Mouse (Mus musculus) heart, embryonic 14.5 days (tissue): ENCODE measurements at regions not wholly inside any gene's neighbourhood (a gene's known extent, or its start where the extent isn't known, plus 50 kb on each side); places are given as distances from the start of the nearest gene placed in this dataset.

Experiments used
- ATAC-seq: fragments of 200-750 bp; cut with Nextera tagmentation; 2 replicates; pipeline ENCODE4 v1.8.0; 2017; ENCODE audit warnings: low read depth, moderate TSS enrichment; ENCODE audit not compliant: insufficient number of reproducible peaks, insufficient read depth, low FRiP score
- H3K27ac ChIP-seq, 2 experiments: fragments of 200-500 bp in 1 of 2; fragments of 300-500 bp in 1 of 2; sonication (generic) in 1 of 2; replicated peaks in 1 of 2; 2 replicates each; pipeline ENCODE4 v1.5.1; 2012 to 2014; ENCODE audit warnings: low read depth in 2 of 2, low read length in 2 of 2, control low read depth in 1 of 2, mild to moderate bottlenecking in 1 of 2, mixed read lengths in 1 of 2; ENCODE audit not compliant: control insufficient read depth in 1 of 2, insufficient read depth in 1 of 2
- H3K27me3 ChIP-seq: fragments of 300-500 bp; sonication (generic); 2 replicates; pipeline ENCODE4 v1.6.1; 2014; ENCODE audit warnings: mild to moderate bottlenecking, low read length, control low read depth; ENCODE audit not compliant: control insufficient read depth, insufficient read depth
- H3K36me3 ChIP-seq: fragments of 300-500 bp; sonication (generic); 2 replicates; pipeline ENCODE4 v1.6.1; 2014; ENCODE audit warnings: mild to moderate bottlenecking, control low read depth, low read length, mixed read lengths; ENCODE audit not compliant: control insufficient read depth, insufficient read depth
- H3K4me1 ChIP-seq, 2 experiments: fragments of 200-500 bp in 1 of 2; fragments of 300-500 bp in 1 of 2; sonication (generic) in 1 of 2; 2 replicates each; pipeline ENCODE4 v1.6.1; 2012 to 2014; ENCODE audit warnings: low read length in 2 of 2, control low read depth in 1 of 2, mixed read lengths in 1 of 2; ENCODE audit not compliant: control insufficient read depth in 2 of 2, insufficient read depth in 2 of 2
- H3K4me2 ChIP-seq: fragments of 300-500 bp; sonication (generic); 2 replicates; pipeline ENCODE4 v1.6.1; 2014; ENCODE audit warnings: mild to moderate bottlenecking, low read length
- H3K4me3 ChIP-seq, 2 experiments: fragments of 200-500 bp in 1 of 2; fragments of 300-500 bp in 1 of 2; sonication (generic) in 1 of 2; 2 replicates each; pipeline ENCODE4 v1.5.1; 2012 to 2014; ENCODE audit warnings: low read length in 2 of 2, mild to moderate bottlenecking in 2 of 2, control low read depth in 1 of 2, low read depth in 1 of 2, moderate library complexity in 1 of 2; ENCODE audit not compliant: control insufficient read depth in 1 of 2, insufficient read depth in 1 of 2
- H3K9ac ChIP-seq: fragments of 300-500 bp; sonication (generic); 2 replicates; pipeline ENCODE4 v1.6.1; 2014; ENCODE audit warnings: mild to moderate bottlenecking, low read length
- H3K9me3 ChIP-seq: fragments of 300-500 bp; sonication (generic); 2 replicates; pipeline ENCODE4 v1.6.1; 2016; ENCODE audit warnings: low read length, control low read depth; ENCODE audit not compliant: control insufficient read depth
- WGBS: fragments of 180-500 bp; shearing (Covaris S2); extraction: QIAGEN DNeasy Blood & Tissue Kit; methylation state at CpG from one replicate; pipeline ENCODE4 v1.1.7; 2014; 5-methylcytosine and 5-hydroxymethylcytosine counted together

GRCm38 (mm10) chr2:128521701-128522443 is 69.1 kb upstream of the Spdye4c start:
- Histone ChIP-seq H3K36me3 (no peaks in the 10 kb centered on the region), H3K4me2 (no peak overlapping the region), H3K27ac (no peak overlapping the region), H3K9me3 (no peaks in the 10 kb centered on the region), H3K9ac (no peak overlapping the region), H3K4me1 (no peaks in the 10 kb centered on the region), H3K4me3 (no peak overlapping the region), H3K27me3 (no peaks in the 10 kb centered on the region)
- ATAC-seq, result no peak
- WGBS, result 72% methylated on average over 4 of the region's 4 CpGs

GRCm38 (mm10) chr2:128523425-128524108 is 67.4 kb upstream of the Spdye4c start:
- Histone ChIP-seq H3K4me2 (no peak overlapping the region), H3K36me3 (no peaks in the 10 kb centered on the region), H3K9me3 (no peaks in the 10 kb centered on the region), H3K27ac (no peak overlapping the region), H3K4me3 (no peak overlapping the region), H3K27me3 (no peaks in the 10 kb centered on the region), H3K4me1 (no peaks in the 10 kb centered on the region), H3K9ac (no peak overlapping the region)
- ATAC-seq, result no peak
- WGBS, result 75% methylated on average over 4 of the region's 4 CpGs

GRCm38 (mm10) chr2:128526100-128526499 is 64.9 kb upstream of the Spdye4c start:
- no peak overlapping the region for H3K9ac ChIP-seq
- no peaks in the 10 kb centered on the region for H3K9me3 ChIP-seq
- no peak overlapping the region for H3K27ac ChIP-seq
- no peaks in the 10 kb centered on the region for H3K4me1 ChIP-seq
- no peak for ATAC-seq
- H3K4me2 ChIP-seq, result no peak overlapping the region
- no peaks in the 10 kb centered on the region for H3K27me3 ChIP-seq
- H3K4me3 ChIP-seq, result no peak overlapping the region
- no peaks in the 10 kb centered on the region for H3K36me3 ChIP-seq
- WGBS, result 62% methylated on average over 2 of the region's 2 CpGs

- no peak overlapping the region for H3K9ac ChIP-seq
- H3K9me3 ChIP-seq, result no peaks in the 10 kb centered on the region
- no peak overlapping the region for H3K27ac ChIP-seq
- no peaks in the 10 kb centered on the region for H3K4me1 ChIP-seq
- H3K4me2 ChIP-seq, result no peak overlapping the region
- no peaks in the 10 kb centered on the region for H3K36me3 ChIP-seq
- WGBS, result 48% methylated on average over 3 of the region's 3 CpGs
- H3K4me3 ChIP-seq, result no peak overlapping the region
- no peak for ATAC-seq
- no peaks in the 10 kb centered on the region for H3K27me3 ChIP-seq
These were observed 64.1 kb upstream of the Spdye4c start for GRCm38 (mm10) chr2:128526883-128527344.

- 76% methylated on average over 3 of the region's 3 CpGs for WGBS
- Histone ChIP-seq H3K4me1 (no peaks in the 10 kb centered on the region), H3K4me3 (no peak overlapping the region), H3K9me3 (0 out of 2 replicates have a peak, but pooled peaks cover 6% of the 10 kb centered on the region), H3K27me3 (no peaks in the 10 kb centered on the region), H3K4me2 (no peak overlapping the region), H3K27ac (no peak overlapping the region), H3K36me3 (no peaks in the 10 kb centered on the region), H3K9ac (no peak overlapping the region)
- ATAC-seq, result no peak
These were observed 54.7 kb upstream of the Spdye4c start for GRCm38 (mm10) chr2:128536294-128536693.

- ATAC-seq, result no peak
- WGBS, result 83% methylated on average over 6 of the region's 6 CpGs
These were observed 53.6 kb upstream of the Spdye4c start for GRCm38 (mm10) chr2:128537425-128537824.

GRCm38 (mm10) chr2:128538736-128539135 is 52.3 kb upstream of the Spdye4c start:
- Histone ChIP-seq H3K27ac (no peak overlapping the region), H3K4me3 (no peak overlapping the region), H3K9ac (no peak overlapping the region), H3K36me3 (no peaks in the 10 kb centered on the region), H3K4me1 (no peaks in the 10 kb centered on the region), H3K9me3 (no peaks in the 10 kb centered on the region), H3K27me3 (no peaks in the 10 kb centered on the region), H3K4me2 (no peak overlapping the region)
- WGBS, result 71% methylated on average over 8 of the region's 8 CpGs
- no peak for ATAC-seq

More at GRCm38 (mm10) chr2:128537425-128537824, 53.6 kb upstream of the Spdye4c start:
- Histone ChIP-seq H3K36me3 (no peaks in the 10 kb centered on the region), H3K9ac (no peak overlapping the region), H3K27ac (no peak overlapping the region), H3K9me3 (0 out of 2 replicates have a peak, but pooled peaks cover 6% of the 10 kb centered on the region), H3K4me2 (no peak overlapping the region), H3K4me1 (no peaks in the 10 kb centered on the region), H3K27me3 (no peaks in the 10 kb centered on the region), H3K4me3 (no peak overlapping the region)
